Mouse (Mus musculus) limb, embryonic 13.5 days (tissue): ENCODE results near the gene Tbk1. TPM values are rescaled to one million over a fixed set of nuclear protein-coding genes. Genes with fewer than 3 reads are reported as not detected.

Experiments used
- ATAC-seq: fragments of 200-750 bp; cut with Nextera tagmentation; 2 replicates; pipeline ENCODE4 v1.8.0; 2017; ENCODE audit warnings: low read depth, moderate number of reproducible peaks, moderate TSS enrichment; ENCODE audit not compliant: low FRiP score
- H3K27ac ChIP-seq: fragments of 300-500 bp; sonication (generic); 2 replicates; pipeline ENCODE4 v1.5.1; 2015; ENCODE audit warnings: inconsistent platforms, mild to moderate bottlenecking, moderate library complexity
- H3K27me3 ChIP-seq: fragments of 300-500 bp; sonication (generic); 2 replicates; pipeline ENCODE4 v1.6.1; 2015; ENCODE audit warnings: mild to moderate bottlenecking, inconsistent platforms
- H3K36me3 ChIP-seq: fragments of 300-500 bp; sonication (generic); 2 replicates; pipeline ENCODE4 v1.6.1; 2015; ENCODE audit warnings: inconsistent platforms, mild to moderate bottlenecking, moderate library complexity
- H3K4me1 ChIP-seq: fragments of 300-500 bp; sonication (generic); 2 replicates; pipeline ENCODE4 v1.6.1; 2015; ENCODE audit warnings: inconsistent platforms
- H3K4me2 ChIP-seq: fragments of 300-500 bp; sonication (generic); replicated peaks from 2 replicates; pipeline ENCODE4 v1.6.1; 2015; ENCODE audit warnings: inconsistent platforms, mild to moderate bottlenecking, moderate library complexity
- H3K4me3 ChIP-seq: fragments of 300-500 bp; sonication (generic); 2 replicates; pipeline ENCODE4 v1.5.1; 2015; ENCODE audit warnings: moderate library complexity, mild to moderate bottlenecking, inconsistent platforms
- H3K9ac ChIP-seq: fragments of 300-500 bp; sonication (generic); 2 replicates; pipeline ENCODE4 v1.6.1; 2015; ENCODE audit warnings: mild to moderate bottlenecking, inconsistent platforms
- H3K9me3 ChIP-seq: fragments of 300-500 bp; sonication (generic); 2 replicates; pipeline ENCODE4 v1.6.1; 2016; ENCODE audit warnings: inconsistent platforms
- WGBS: fragments of 180-500 bp; shearing (Covaris S2); methylation state at CpG from one replicate; pipeline ENCODE4 v1.1.7; 2015; 5-methylcytosine and 5-hydroxymethylcytosine counted together
- polyA plus RNA-seq: library from polyadenylated mRNA; unstranded; fragments of >200 nt; fragmentation: Nextera tagmentation; extraction: Ambion mirVana; gene quantifications from 2 replicates; pipeline ENCODE4 v1.2.1, GENCODE M21; 2015

Tbk1 gene
- 31.1 and 32.5 TPM in 2 replicates for polyA plus RNA-seq

- Histone ChIP-seq H3K4me1 (peaks cover 12% of the 10 kb centered on the region), H3K9me3 (no peaks in the 10 kb centered on the region), H3K4me3 (peak within 1 kb of the TSS; percentile 89), H3K4me2 (peak within 1 kb of the TSS; percentile 81), H3K27ac (peak within 1 kb of the TSS; percentile 61; the same call in 1 of the 2 replicates), H3K36me3 (peaks cover 47% of the 10 kb centered on the region), H3K9ac (peak within 1 kb of the TSS; percentile 90), H3K27me3 (no peaks in the 10 kb centered on the region)
- WGBS = under 1% methylated on average over 48 of the region's 58 CpGs
- peak; percentile 98 for ATAC-seq
Measured at GRCm38 (mm10) chr10:121586675-121587370, at the start of gene Tbk1. Gene Tbk1, minus strand, starts transcription at chr10:121586787.

GRCm38 (mm10) chr10:121636276-121636675 is 49.7 kb upstream of the Tbk1 start:
- no peaks in the 10 kb centered on the region for H3K9me3 ChIP-seq
- H3K4me2 ChIP-seq = no peak overlapping the region
- no peak overlapping the region for H3K27ac ChIP-seq
- peaks cover 6% of the 10 kb centered on the region for H3K4me1 ChIP-seq
- WGBS = 81% methylated on average over 6 of the region's 6 CpGs
- no peaks in the 10 kb centered on the region for H3K36me3 ChIP-seq
- ATAC-seq = no peak
- H3K4me3 ChIP-seq = no peak overlapping the region
- no peaks in the 10 kb centered on the region for H3K27me3 ChIP-seq
- no peak overlapping the region for H3K9ac ChIP-seq

- Histone ChIP-seq H3K27me3 (no peaks in the 10 kb centered on the region), H3K27ac (no peak overlapping the region), H3K36me3 (no peaks in the 10 kb centered on the region), H3K9me3 (no peaks in the 10 kb centered on the region), H3K4me1 (no peaks in the 10 kb centered on the region), H3K9ac (no peak overlapping the region), H3K4me3 (no peak overlapping the region), H3K4me2 (no peak overlapping the region)
- 43% methylated on average over 1 of the region's 1 CpGs for WGBS
- no peak for ATAC-seq
Measured at GRCm38 (mm10) chr10:121634159-121634558, 47.6 kb upstream of the Tbk1 start.

GRCm38 (mm10) chr10:121628561-121629040 is 42.0 kb upstream of the Tbk1 start:
- Histone ChIP-seq H3K9ac (no peak overlapping the region), H3K27me3 (no peaks in the 10 kb centered on the region), H3K4me3 (no peak overlapping the region), H3K4me2 (no peak overlapping the region), H3K9me3 (no peaks in the 10 kb centered on the region), H3K27ac (no peak overlapping the region), H3K4me1 (peaks cover 19% of the 10 kb centered on the region), H3K36me3 (no peaks in the 10 kb centered on the region)
- 82% methylated on average over 6 of the region's 6 CpGs for WGBS
- ATAC-seq = no peak

GRCm38 (mm10) chr10:121627216-121627852 is 40.7 kb upstream of the Tbk1 start:
- no peak overlapping the region for H3K4me3 ChIP-seq
- H3K36me3 ChIP-seq = peaks cover 3% of the 10 kb centered on the region; the same call in 1 of the 2 replicates
- H3K27ac ChIP-seq = no peak overlapping the region
- no peak overlapping the region for H3K9ac ChIP-seq
- H3K4me2 ChIP-seq = peak overlapping the region; percentile 78
- no peaks in the 10 kb centered on the region for H3K27me3 ChIP-seq
- no peaks in the 10 kb centered on the region for H3K9me3 ChIP-seq
- peaks cover 19% of the 10 kb centered on the region for H3K4me1 ChIP-seq
- no peak for ATAC-seq
- WGBS = 82% methylated on average over 10 of the region's 10 CpGs

GRCm38 (mm10) chr10:121626186-121626882 is 39.7 kb upstream of the Tbk1 start, which contains the start of gene Xpot:
Gene Xpot, minus strand, starts transcription at chr10:121626332.
- Histone ChIP-seq H3K27me3 (no peaks in the 10 kb centered on the region), H3K27ac (peak within 1 kb of the TSS; percentile 97), H3K9ac (peak within 1 kb of the TSS; percentile 91), H3K4me2 (peak within 1 kb of the TSS; percentile 78), H3K36me3 (peaks cover 13% of the 10 kb centered on the region), H3K9me3 (no peaks in the 10 kb centered on the region), H3K4me3 (peak within 1 kb of the TSS; percentile 87), H3K4me1 (peaks cover 19% of the 10 kb centered on the region)
- peak; percentile 100 for ATAC-seq
- WGBS = under 1% methylated on average over 70 of the region's 70 CpGs

GRCm38 (mm10) chr10:121625407-121626185 is 39.0 kb upstream of the Tbk1 start:
- peaks cover 21% of the 10 kb centered on the region for H3K36me3 ChIP-seq
- H3K9me3 ChIP-seq = no peaks in the 10 kb centered on the region
- WGBS = 1% methylated on average over 41 of the region's 41 CpGs
- H3K4me1 ChIP-seq = peaks cover 19% of the 10 kb centered on the region
- H3K4me3 ChIP-seq = peak overlapping the region; percentile 87
- ATAC-seq = no peak; the same call in 1 of the 2 replicates
- H3K27me3 ChIP-seq = no peaks in the 10 kb centered on the region
- H3K27ac ChIP-seq = peak overlapping the region; percentile 97
- H3K9ac ChIP-seq = peak overlapping the region; percentile 91
- H3K4me2 ChIP-seq = peak overlapping the region; percentile 78

GRCm38 (mm10) chr10:121625006-121625405 is 38.4 kb upstream of the Tbk1 start:
- H3K4me2 ChIP-seq = peak overlapping the region; percentile 78
- 18% methylated on average over 9 of the region's 9 CpGs for WGBS
- H3K27me3 ChIP-seq = no peaks in the 10 kb centered on the region
- H3K9ac ChIP-seq = peak overlapping the region; percentile 91
- ATAC-seq = no peak
- no peaks in the 10 kb centered on the region for H3K9me3 ChIP-seq
- peak overlapping the region; percentile 97; the same call in 1 of the 2 replicates for H3K27ac ChIP-seq
- peaks cover 19% of the 10 kb centered on the region for H3K4me1 ChIP-seq
- peaks cover 27% of the 10 kb centered on the region for H3K36me3 ChIP-seq
- H3K4me3 ChIP-seq = peak overlapping the region; percentile 87

- no peak for ATAC-seq
Measured at GRCm38 (mm10) chr10:121623670-121624069, 37.1 kb upstream of the Tbk1 start.

GRCm38 (mm10) chr10:121622431-121622830 is 35.8 kb upstream of the Tbk1 start:
- Histone ChIP-seq H3K27me3 (no peaks in the 10 kb centered on the region), H3K4me1 (peaks cover 19% of the 10 kb centered on the region), H3K9ac (no peak overlapping the region), H3K4me2 (no peak overlapping the region), H3K36me3 (peaks cover 51% of the 10 kb centered on the region), H3K4me3 (no peak overlapping the region), H3K9me3 (no peaks in the 10 kb centered on the region), H3K27ac (no peak overlapping the region)
- 83% methylated on average over 6 of the region's 6 CpGs for WGBS
- no peak for ATAC-seq

More at GRCm38 (mm10) chr10:121623670-121624069, 37.1 kb upstream of the Tbk1 start:
- no peak overlapping the region for H3K4me3 ChIP-seq
- peaks cover 39% of the 10 kb centered on the region for H3K36me3 ChIP-seq
- H3K4me1 ChIP-seq = peaks cover 19% of the 10 kb centered on the region
- H3K27me3 ChIP-seq = no peaks in the 10 kb centered on the region
- H3K9me3 ChIP-seq = no peaks in the 10 kb centered on the region
- H3K4me2 ChIP-seq = no peak overlapping the region
- no peak overlapping the region for H3K27ac ChIP-seq
- WGBS = 86% methylated on average over 7 of the region's 7 CpGs
- H3K9ac ChIP-seq = 0 out of 2 replicates have a peak overlapping the region, but pooled peaks have one; percentile 19

- no peak overlapping the region for H3K27ac ChIP-seq
- H3K36me3 ChIP-seq = peaks cover 92% of the 10 kb centered on the region
- 80% methylated on average over 7 of the region's 7 CpGs for WGBS
- ATAC-seq = no peak
- H3K4me2 ChIP-seq = no peak overlapping the region
- no peaks in the 10 kb centered on the region for H3K9me3 ChIP-seq
- no peaks in the 10 kb centered on the region for H3K4me1 ChIP-seq
- H3K9ac ChIP-seq = no peak overlapping the region
- no peak overlapping the region for H3K4me3 ChIP-seq
- no peaks in the 10 kb centered on the region for H3K27me3 ChIP-seq
Measured at GRCm38 (mm10) chr10:121615935-121616334, 29.3 kb upstream of the Tbk1 start.
